Mouse (Mus musculus): ENCODE data around the gene Pak2.

DNA sequence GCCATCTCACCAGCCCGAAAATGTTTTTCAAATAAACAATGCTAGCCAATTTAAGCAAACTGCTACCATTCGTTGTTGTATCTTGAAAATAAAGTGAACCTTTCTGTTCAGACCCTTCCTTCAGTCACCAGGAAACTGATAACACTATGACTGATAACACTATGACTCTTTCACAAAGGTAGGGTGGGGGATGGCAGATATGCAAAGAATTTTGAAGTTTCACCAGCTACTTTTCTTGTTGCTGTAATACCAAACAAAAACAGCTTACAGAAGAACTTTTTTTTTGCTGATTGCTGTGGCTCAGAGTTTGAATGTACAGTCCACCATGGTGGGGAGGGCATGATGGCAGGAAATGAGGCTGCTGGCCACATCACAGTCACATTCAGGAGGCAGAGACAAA, 16.9 kb downstream of the Pak2 start:
- no peak for TF ChIP-seq E2F4 (IDR thresholded peaks at IDR 0.05; ENCODE audit: insufficient read depth)
- TF ChIP-seq POLR2A (IDR thresholded peaks at IDR 0.05; ENCODE audit: insufficient read length, low read depth) = no peak
- no peak for TF ChIP-seq REST (IDR thresholded peaks at IDR 0.05; ENCODE audit: insufficient read depth, insufficient read length)
- TF ChIP-seq MYOG (IDR thresholded peaks at IDR 0.05; ENCODE audit: control insufficient read depth in 1 of 3, insufficient read depth in 1 of 3, insufficient read length in 2 of 3, low read depth in 2 of 3) = no peak
- no peak for TF ChIP-seq TCF12 (IDR thresholded peaks at IDR 0.05; ENCODE audit: insufficient read depth, poor library complexity, severe bottlenecking)
- no peak for TF ChIP-seq USF1 (IDR thresholded peaks at IDR 0.05; ENCODE audit: low read depth)
- TF ChIP-seq MAX (IDR thresholded peaks at IDR 0.05; ENCODE audit: low read depth) = no peak
- TF ChIP-seq POLR2AphosphoS2 (IDR thresholded peaks at IDR 0.05; ENCODE audit: insufficient read length, low read depth) = no peak
- TF ChIP-seq TCF3 (IDR thresholded peaks at IDR 0.05; ENCODE audit: insufficient read length, low read depth) = no peak
- TF ChIP-seq MYOD1 (IDR thresholded peaks at IDR 0.05; ENCODE audit: control insufficient read depth in 1 of 3, insufficient read length in 2 of 3, low read depth in 2 of 3) = no peak
- no peak for TF ChIP-seq CEBPB (IDR thresholded peaks at IDR 0.05; ENCODE audit: insufficient read depth, poor library complexity, severe bottlenecking)

All from myocyte (in vitro differentiated cells).